Mouse (Mus musculus) spleen, adult 2 months (tissue): Measurements from ENCODE around the gene Pebp1. TPM values are rescaled to one million over a fixed set of nuclear protein-coding genes. Genes with fewer than 3 reads are reported as not detected.

Experiments used
- DNase-seq, 2 experiments: peaks; one replicate each; pipeline versions ENCODE4 v3.0.0 to v3.0.0-alpha.2; 2012 to 2021; ENCODE audit warnings: low spot score in 2 of 2, low read depth in 1 of 2
- H3K27ac ChIP-seq: fragments of 200-500 bp; 2 replicates; pipeline ENCODE4 v1.5.1; 2012; ENCODE audit warnings: low read length, inconsistent platforms; ENCODE audit not compliant: insufficient read depth
- H3K27me3 ChIP-seq: fragments of 200-500 bp; 2 replicates; pipeline ENCODE4 v1.6.1; 2012; ENCODE audit warnings: mild to moderate bottlenecking, moderate library complexity, low read length, inconsistent platforms; ENCODE audit not compliant: control insufficient read depth, insufficient read depth
- H3K36me3 ChIP-seq: fragments of 200-500 bp; 2 replicates; pipeline ENCODE4 v1.6.1; 2012; ENCODE audit warnings: mild to moderate bottlenecking, low read length, inconsistent platforms; ENCODE audit not compliant: control insufficient read depth, insufficient read depth
- H3K4me1 ChIP-seq: fragments of 200-500 bp; 2 replicates; pipeline ENCODE4 v1.6.1; 2011; ENCODE audit warnings: inconsistent platforms; ENCODE audit not compliant: control insufficient read depth, insufficient read depth, insufficient read length
- H3K4me3 ChIP-seq: fragments of 200-500 bp; 2 replicates; pipeline ENCODE4 v1.5.1; 2011; ENCODE audit warnings: mild to moderate bottlenecking, inconsistent platforms; ENCODE audit not compliant: insufficient read depth, insufficient read length; ENCODE audit errors: extremely low read depth
- CTCF ChIP-seq: fragments of 200-500 bp; IDR thresholded peaks from 2 replicates; pipeline ENCODE4 v1.5.1; 2011; ENCODE audit warnings: mild to moderate bottlenecking, inconsistent platforms; ENCODE audit not compliant: insufficient read depth, insufficient read length, insufficient replicate concordance; ENCODE audit errors: extremely low read depth
- POLR2A ChIP-seq: fragments of 200-500 bp; IDR thresholded peaks from 2 replicates; pipeline ENCODE4 v1.6.1; 2011; ENCODE audit warnings: low read depth, low read length, inconsistent platforms
- WGBS: fragments of 180-500 bp; shearing (Covaris S2); methylation state at CpG from one replicate; pipeline ENCODE4 v1.1.7; 2018; 5-methylcytosine and 5-hydroxymethylcytosine counted together
- polyA plus RNA-seq: library from polyadenylated mRNA; depleted of rRNA; stranded (reverse); fragments of >200 nt; gene quantifications from 2 replicates; pipeline ENCODE4 v1.2.3, GENCODE M21; 2012; rRNA removed

The Pebp1 gene
- polyA plus RNA-seq, 1 experiment: 191 TPM

GRCm38 (mm10) chr5:117242671-117243478 is 44.5 kb downstream of the Pebp1 start:
- H3K4me3 ChIP-seq: no peak overlapping the region
- TF ChIP-seq POLR2A (no peak), CTCF (no peak)
- H3K36me3 ChIP-seq: peaks cover 17% of the 10 kb centered on the region
- H3K27me3 ChIP-seq: no peaks in the 10 kb centered on the region
- no peak overlapping the region for H3K27ac ChIP-seq
- 94% methylated on average over 22 of the region's 22 CpGs for WGBS
- DNase-seq: no peak
- no peaks in the 10 kb centered on the region for H3K4me1 ChIP-seq

- Histone ChIP-seq H3K4me1 (no peaks in the 10 kb centered on the region), H3K36me3 (peaks cover 17% of the 10 kb centered on the region), H3K4me3 (no peak overlapping the region), H3K27me3 (no peaks in the 10 kb centered on the region), H3K27ac (no peak overlapping the region)
- TF ChIP-seq CTCF (no peak), POLR2A (no peak)
- 89% methylated on average over 16 of the region's 16 CpGs for WGBS
- no peak for DNase-seq
Observed at GRCm38 (mm10) chr5:117241935-117242531, 45.4 kb downstream of the Pebp1 start.

GRCm38 (mm10) chr5:117240761-117241322 is 46.6 kb downstream of the Pebp1 start:
- TF ChIP-seq CTCF: no peak
- TF ChIP-seq POLR2A: no peak
- peaks cover 15% of the 10 kb centered on the region for H3K36me3 ChIP-seq
- H3K4me3 ChIP-seq: peak overlapping the region; percentile 24; the same call in 1 of the 2 replicates
- DNase-seq: no peak
- WGBS: 86% methylated on average over 32 of the region's 32 CpGs
- no peak overlapping the region for H3K27ac ChIP-seq
- H3K27me3 ChIP-seq: no peaks in the 10 kb centered on the region
- no peaks in the 10 kb centered on the region for H3K4me1 ChIP-seq

- TF ChIP-seq CTCF (no peak), POLR2A (no peak)
- H3K36me3 ChIP-seq: peaks cover 15% of the 10 kb centered on the region
- no peak for DNase-seq
- no peaks in the 10 kb centered on the region for H3K27me3 ChIP-seq
- H3K4me1 ChIP-seq: no peaks in the 10 kb centered on the region
- no peak overlapping the region for H3K27ac ChIP-seq
- peak overlapping the region; percentile 24; the same call in 1 of the 2 replicates for H3K4me3 ChIP-seq
- WGBS: 84% methylated on average over 12 of the region's 12 CpGs
Observed at GRCm38 (mm10) chr5:117240321-117240731, 47.1 kb downstream of the Pebp1 start.

GRCm38 (mm10) chr5:117239106-117239505 is 48.3 kb downstream of the Pebp1 start:
- Histone ChIP-seq H3K27ac (no peak overlapping the region), H3K36me3 (peaks cover 22% of the 10 kb centered on the region), H3K4me1 (no peaks in the 10 kb centered on the region), H3K4me3 (no peak overlapping the region), H3K27me3 (no peaks in the 10 kb centered on the region)
- no peak for DNase-seq
- WGBS: 97% methylated on average over 4 of the region's 4 CpGs
- TF ChIP-seq POLR2A: no peak
- no peak for TF ChIP-seq CTCF

- WGBS: 87% methylated on average over 5 of the region's 5 CpGs
Observed at GRCm38 (mm10) chr5:117236540-117236939, 50.9 kb downstream of the Pebp1 start.

More at GRCm38 (mm10) chr5:117236540-117236939, 50.9 kb downstream of the Pebp1 start:
- TF ChIP-seq CTCF (no peak), POLR2A (no peak)
- no peaks in the 10 kb centered on the region for H3K27me3 ChIP-seq
- H3K27ac ChIP-seq: no peak overlapping the region
- no peaks in the 10 kb centered on the region for H3K4me1 ChIP-seq
- no peak overlapping the region for H3K4me3 ChIP-seq
- H3K36me3 ChIP-seq: peaks cover 20% of the 10 kb centered on the region
- no peak for DNase-seq

Other genes starting within 250 kb of the Pebp1 start
- 45.1 and 60.7 TPM in 2 replicates for gene Suds3, start 171.5 kb downstream of the Pebp1 start, polyA plus RNA-seq
- gene Taok3, start 167.5 kb downstream of the Pebp1 start, polyA plus RNA-seq: 18.4 and 26.6 TPM in 2 replicates
- 10.9 and 11.0 TPM in 2 replicates for gene Vsig10, start 31.5 kb upstream of the Pebp1 start, polyA plus RNA-seq
- gene Wsb2, start 69.7 kb upstream of the Pebp1 start, polyA plus RNA-seq: 43.4 and 56.1 TPM in 2 replicates
- 15.7 and 18.7 TPM in 2 replicates for gene Rfc5, start 101.4 kb upstream of the Pebp1 start, polyA plus RNA-seq
- 0.30 and 0.43 TPM in 2 replicates for gene Ksr2, start 126.4 kb upstream of the Pebp1 start, polyA plus RNA-seq